Mouse (Mus musculus): ENCODE results near the gene Rhog.

DNA sequence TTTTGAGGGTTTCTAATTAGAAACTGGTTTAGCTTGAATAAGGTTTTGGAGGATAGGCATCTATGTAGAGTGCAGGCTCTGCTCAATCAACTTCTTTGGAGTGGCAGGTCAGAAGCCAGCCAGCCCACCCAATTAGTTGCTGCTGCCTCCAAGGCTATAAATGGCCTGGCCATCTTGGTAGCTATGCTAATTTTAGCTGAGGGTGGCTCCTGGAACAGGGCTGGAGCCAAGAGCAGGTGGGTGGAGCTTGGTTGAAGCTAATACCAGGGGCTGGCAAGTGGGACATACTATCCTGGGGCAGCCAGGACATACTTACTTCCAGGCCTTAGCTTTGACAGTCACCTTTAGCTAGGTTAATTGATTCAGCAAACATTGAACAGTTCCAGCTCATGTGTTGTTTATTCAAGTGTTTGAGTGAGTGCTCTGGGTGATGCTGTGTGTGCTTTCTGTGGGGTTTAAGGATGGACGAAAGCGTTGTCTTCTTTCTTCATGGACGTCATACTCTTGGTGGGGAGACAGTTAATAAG is 16.6 kb upstream of the Rhog start:
- TF ChIP-seq CTCF (IDR thresholded peaks at IDR 0.05; ENCODE audit: low read depth) (no peak), EP300 (IDR thresholded peaks at IDR 0.05; ENCODE audit: low read depth) (no peak)
